Mouse (Mus musculus) G1E (cell line): ENCODE results near the gene Pcsk4. TPM values are rescaled to one million over a fixed set of nuclear protein-coding genes. Genes with fewer than 3 reads are reported as not detected.
A peak's percentile ranks its signal among the peaks of the same experiment; 100 is the strongest.

Source experiments
- ATAC-seq: 2 replicates; pipeline ENCODE4 v1.8.0; 2016; ENCODE audit warnings: mild to moderate bottlenecking; ENCODE audit not compliant: insufficient number of reproducible peaks, poor library complexity, low FRiP score, severe bottlenecking; ENCODE audit errors: extremely low read depth
- DNase-seq: peaks from one replicate; pipeline ENCODE4 v3.0.0; 2012; ENCODE audit warnings: low spot score
- H3K27me3 ChIP-seq: 2 replicates; pipeline ENCODE4 v1.6.1; 2012; ENCODE audit warnings: mild to moderate bottlenecking, low read length, inconsistent platforms; ENCODE audit not compliant: insufficient read depth
- H3K36me3 ChIP-seq: replicated peaks from 2 replicates; pipeline ENCODE3; 2012; ENCODE audit warnings: mild to moderate bottlenecking, inconsistent platforms
- H3K4me1 ChIP-seq: 2 replicates; pipeline ENCODE4 v1.6.1; 2012; ENCODE audit warnings: low read depth, low read length, inconsistent platforms, mixed read lengths; ENCODE audit not compliant: insufficient read depth
- H3K4me3 ChIP-seq: 2 replicates; pipeline ENCODE4 v1.5.1; 2012; ENCODE audit warnings: low read depth, mild to moderate bottlenecking, inconsistent platforms, low read length, moderate library complexity, mixed read lengths
- H3K9me3 ChIP-seq: replicated peaks from 2 replicates; pipeline ENCODE4 v1.6.1; 2012; ENCODE audit warnings: inconsistent platforms
- CTCF ChIP-seq: IDR thresholded peaks from 2 replicates; pipeline ENCODE4 v1.5.1; 2012; ENCODE audit warnings: low read depth, low read length, inconsistent platforms, mixed read lengths
- GATA1 ChIP-seq: IDR thresholded peaks from 2 replicates; pipeline ENCODE4 v1.6.1; 2012; ENCODE audit warnings: borderline replicate concordance, low read length, inconsistent platforms, mixed read lengths
- GATA2 ChIP-seq: IDR thresholded peaks from 2 replicates; pipeline ENCODE4 v1.6.1; 2012; ENCODE audit warnings: low read depth, low read length, inconsistent platforms, borderline replicate concordance
- POLR2AphosphoS5 ChIP-seq: IDR thresholded peaks from 2 replicates; pipeline ENCODE4 v1.6.1; 2012; ENCODE audit warnings: low read depth, low read length, inconsistent platforms; ENCODE audit not compliant: insufficient replicate concordance
- TAL1 ChIP-seq: conservative IDR thresholded peaks from 2 replicates; pipeline ENCODE4 v1.6.1; 2012; ENCODE audit warnings: low read depth, low read length, inconsistent platforms, mixed read lengths
- polyA plus RNA-seq: library from polyadenylated mRNA; stranded (reverse); fragments of >175 nt; gene quantifications from 2 replicates; pipeline ENCODE4 v1.2.3, GENCODE M21; 2012
- total RNA-seq, 2 experiments: library from RNA; stranded (forward) in 1 of 2; stranded (reverse) in 1 of 2; fragments of 200-1000 nt in 1 of 2; fragments of >200 nt in 1 of 2; fragmentation: Nextera tagmentation in 1 of 2; gene quantifications; 2 replicates each; pipeline ENCODE4 v1.2.3; 2014 to 2017

The Pcsk4 gene
- 4.8 and 6.7 TPM in 2 replicates for total RNA-seq (2014; fragmentation: Nextera tagmentation)
- total RNA-seq (2017) = 0.87 and 1.1 TPM in 2 replicates
- 12.4 and 14.2 TPM in 2 replicates for polyA plus RNA-seq

DNA sequence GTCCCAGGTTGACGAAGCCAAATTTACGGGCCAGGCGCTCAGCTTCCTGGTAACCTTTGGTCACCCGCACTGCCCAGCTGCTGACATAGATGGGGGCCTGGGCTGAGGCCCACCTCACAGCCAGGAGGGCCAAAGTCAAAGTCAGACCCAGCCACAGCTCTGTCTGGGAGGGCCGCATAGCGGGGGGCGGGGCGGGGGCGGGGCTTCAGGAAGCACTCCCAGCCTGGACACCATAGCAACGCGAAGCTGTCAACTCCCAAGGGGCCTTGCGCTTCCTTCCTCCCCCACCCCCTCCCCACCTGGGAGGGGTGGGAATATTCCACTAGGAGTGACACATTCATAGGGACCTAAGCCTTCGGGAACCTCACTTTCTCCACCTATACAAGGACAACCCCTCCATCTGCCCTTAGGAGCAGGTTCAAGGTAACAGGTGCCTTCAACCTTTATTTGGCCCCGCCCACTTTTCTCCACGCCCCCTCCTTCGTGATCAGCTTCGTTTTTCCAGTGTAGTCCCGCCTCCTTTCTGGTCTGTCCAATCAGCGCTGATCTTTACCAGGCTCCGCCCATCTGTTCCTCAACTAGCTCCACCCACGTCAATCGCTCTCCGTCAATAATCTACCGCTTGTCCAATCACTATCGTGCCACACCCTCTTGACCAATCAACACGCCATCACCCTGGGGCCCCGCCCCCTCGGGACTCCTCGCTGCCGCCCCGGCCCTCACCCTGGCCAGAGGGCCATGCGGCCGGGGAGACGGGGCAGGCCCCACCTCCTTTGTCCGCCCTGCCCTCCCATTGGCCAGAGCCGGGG, at the start of gene Pcsk4, which contains the start of gene Reep6:
Gene Pcsk4, minus strand, starts transcription at position 226 of the 809 bp plus-strand sequence.
Gene Reep6, plus strand, starts transcription at position 681 of the 809 bp plus-strand sequence.
- peaks cover 23% of the 10 kb centered on the region for H3K36me3 ChIP-seq
- peak within 1 kb of the TSS; percentile 75 for H3K4me3 ChIP-seq
- peaks cover 79% of the 10 kb centered on the region for H3K4me1 ChIP-seq
- DNase-seq (peak; percentile 99), ATAC-seq (peak; percentile 93)
- H3K9me3 ChIP-seq = no peaks in the 10 kb centered on the region
- TF ChIP-seq TAL1 (no peak), CTCF (no peak), GATA2 (no peak), POLR2AphosphoS5 (no peak), GATA1 (no peak)
- H3K27me3 ChIP-seq = no peaks in the 10 kb centered on the region; the same call in 1 of the 2 replicates

DNA sequence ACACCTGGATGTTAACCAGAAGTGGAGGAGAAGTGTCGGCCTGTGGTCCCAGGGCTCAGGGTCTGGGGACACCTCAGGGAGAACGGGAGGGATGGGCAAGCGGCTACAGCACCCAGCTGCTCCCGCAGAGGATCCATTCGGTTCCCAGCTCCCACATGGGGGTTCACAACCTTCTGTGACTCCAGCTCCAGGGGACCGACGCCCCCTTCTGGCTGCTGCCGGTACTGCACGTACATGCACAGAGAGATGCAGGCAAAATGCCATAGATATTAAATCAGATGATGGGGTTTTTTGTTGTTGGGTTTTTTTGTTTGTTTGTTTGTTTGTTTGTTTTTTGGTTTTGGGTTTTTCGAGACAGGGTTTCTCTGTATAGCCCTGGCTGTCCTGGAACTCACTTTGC, 48.4 kb upstream of the Pcsk4 start:
- peaks cover 32% of the 10 kb centered on the region for H3K36me3 ChIP-seq
- H3K4me1 ChIP-seq = peaks cover 2% of the 10 kb centered on the region
- DNase-seq (no peak), ATAC-seq (no peak)
- H3K9me3 ChIP-seq = peaks cover 18% of the 10 kb centered on the region
- H3K4me3 ChIP-seq = no peak overlapping the region
- peaks cover 8% of the 10 kb centered on the region; the same call in 1 of the 2 replicates for H3K27me3 ChIP-seq
- TF ChIP-seq CTCF (peak; percentile 82), GATA2 (no peak), GATA1 (no peak)

DNA sequence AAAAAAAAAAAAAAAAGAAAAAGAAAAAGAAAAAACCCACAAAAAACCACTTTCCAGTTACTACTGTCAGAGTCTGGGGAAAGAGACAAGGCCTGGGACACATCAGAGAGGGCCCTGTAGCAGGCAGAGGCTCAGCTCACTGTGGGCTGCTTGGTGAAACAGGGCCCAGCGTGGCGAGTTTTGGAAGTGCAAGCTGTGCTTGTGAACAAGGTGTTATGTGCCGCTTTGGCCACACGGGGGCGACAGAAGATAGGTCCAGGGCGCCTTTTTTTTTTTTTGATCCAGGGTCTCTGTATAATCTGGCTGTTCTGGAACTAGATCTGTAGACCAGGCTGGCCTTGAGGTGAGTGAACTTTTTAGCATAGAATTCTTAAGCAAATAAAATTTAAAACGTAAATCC, 46.9 kb upstream of the Pcsk4 start:
- Histone ChIP-seq H3K27me3 (peaks cover 13% of the 10 kb centered on the region; the same call in 1 of the 2 replicates), H3K9me3 (peaks cover 7% of the 10 kb centered on the region), H3K4me1 (peaks cover 17% of the 10 kb centered on the region), H3K4me3 (no peak overlapping the region), H3K36me3 (peaks cover 16% of the 10 kb centered on the region)
- peak; percentile 80 for TF ChIP-seq CTCF
- TF ChIP-seq POLR2AphosphoS5 = no peak
- DNase-seq (no peak), ATAC-seq (no peak; the same call in 1 of the 2 replicates)

DNA sequence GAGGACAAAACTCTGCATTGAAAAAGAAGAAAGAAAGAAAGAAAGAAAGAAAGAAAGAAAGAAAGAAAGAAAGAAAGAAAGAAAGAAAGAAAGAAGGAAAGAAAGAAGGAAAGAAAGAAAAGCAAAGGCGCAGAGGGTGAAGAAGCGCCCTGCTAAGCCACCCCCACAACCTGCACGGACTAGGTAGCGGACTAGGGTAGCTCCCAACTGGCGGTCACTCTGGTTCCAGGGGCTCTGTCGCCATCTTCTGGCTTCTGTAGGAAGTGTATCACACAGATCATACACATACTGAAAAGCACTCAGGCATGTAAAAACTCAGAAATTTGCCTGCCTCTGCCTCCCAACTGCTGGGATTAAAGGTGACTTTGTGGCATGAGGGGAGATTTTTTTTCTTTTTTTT, 44.8 kb upstream of the Pcsk4 start:
- TF ChIP-seq CTCF (peak; percentile 50), GATA2 (no peak), POLR2AphosphoS5 (no peak), GATA1 (no peak), TAL1 (no peak)
- Histone ChIP-seq H3K9me3 (peaks cover 7% of the 10 kb centered on the region), H3K36me3 (no peaks in the 10 kb centered on the region), H3K27me3 (peaks cover 25% of the 10 kb centered on the region; the same call in 1 of the 2 replicates), H3K4me3 (no peak overlapping the region), H3K4me1 (peaks cover 27% of the 10 kb centered on the region)
- DNase-seq (no peak), ATAC-seq (no peak)

DNA sequence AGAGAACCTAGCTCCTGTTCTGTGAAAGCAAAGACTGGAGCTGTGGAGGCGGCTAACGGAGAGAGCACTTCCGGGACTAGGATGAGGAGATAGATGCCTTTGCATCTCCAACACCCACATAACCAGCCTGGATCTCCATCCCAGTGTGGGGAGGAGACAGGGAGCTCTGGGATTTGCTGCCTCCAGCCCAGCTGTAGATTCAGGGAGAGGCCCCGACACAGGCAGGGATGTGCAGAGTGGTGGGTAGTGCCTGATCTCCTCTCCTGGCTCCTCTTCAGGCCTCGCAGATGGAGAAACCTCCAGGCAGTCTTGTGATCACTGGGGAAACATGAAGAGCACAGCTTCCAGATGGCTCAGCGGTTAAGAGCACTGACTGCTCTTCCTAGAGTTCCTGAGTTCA, 43.4 kb upstream of the Pcsk4 start:
- no peak for TF ChIP-seq POLR2AphosphoS5
- no peak for TF ChIP-seq TAL1
- no peak for TF ChIP-seq GATA2
- no peak for TF ChIP-seq CTCF
- no peak for TF ChIP-seq GATA1
- Histone ChIP-seq H3K36me3 (no peaks in the 10 kb centered on the region), H3K9me3 (peaks cover 13% of the 10 kb centered on the region), H3K27me3 (peaks cover 32% of the 10 kb centered on the region), H3K4me3 (no peak overlapping the region), H3K4me1 (peaks cover 31% of the 10 kb centered on the region)
- ATAC-seq = no peak
- DNase-seq = no peak

DNA sequence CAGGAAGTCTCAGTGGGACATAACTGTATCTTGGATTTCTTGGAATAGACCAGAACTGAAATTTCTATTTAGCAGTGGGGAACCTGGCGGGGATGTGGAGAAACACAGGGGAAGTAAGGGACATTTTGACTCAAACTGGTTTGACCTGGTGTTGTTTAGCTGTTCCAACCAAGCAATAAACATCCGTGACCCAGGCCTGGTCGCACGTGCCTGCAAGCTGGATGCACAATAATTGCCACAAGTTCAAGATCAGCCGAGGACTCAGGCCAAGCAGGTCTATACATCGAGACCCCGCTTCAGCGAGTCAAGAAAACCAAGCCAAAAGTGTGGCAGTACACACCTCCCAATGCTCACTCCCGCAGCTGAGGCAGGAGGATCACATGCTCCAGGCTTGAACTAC, 42.7 kb upstream of the Pcsk4 start:
- Histone ChIP-seq H3K4me3 (no peak overlapping the region; the same call in 1 of the 2 replicates), H3K27me3 (peaks cover 39% of the 10 kb centered on the region), H3K4me1 (peaks cover 33% of the 10 kb centered on the region), H3K9me3 (peaks cover 7% of the 10 kb centered on the region), H3K36me3 (no peaks in the 10 kb centered on the region)
- TF ChIP-seq GATA1 (no peak), TAL1 (no peak), GATA2 (no peak), POLR2AphosphoS5 (no peak), CTCF (no peak)
- DNase-seq = no peak
- ATAC-seq = no peak
